Mouse (Mus musculus) gastrocnemius, adult 18-20 months (tissue): Measurements from ENCODE around the gene Dcst1. TPM values are rescaled to one million over a fixed set of nuclear protein-coding genes. Genes with fewer than 3 reads are reported as not detected.

Experiments
- DNase-seq: peaks from one replicate; pipeline ENCODE4 v3.0.0; 2021; ENCODE audit warnings: low spot score
- long read RNA-seq, 2 experiments: library from polyadenylated mRNA; stranded (forward); transcript quantifications; one replicate each; pipeline ENCODE4 v2.0.0; 2021
- total RNA-seq, 2 experiments: library from RNA; stranded (reverse); gene quantifications; 2 replicates each; pipeline ENCODE4 v1.2.3; 2021

Dcst1 gene
- not detected for total RNA-seq
- long read RNA-seq, experiment 1 = 0 reads
- long read RNA-seq, experiment 2 = 0 reads

GRCm38 (mm10) chr3:89365153-89365485 lies at the start of gene Dcst1:
Gene Dcst1 (minus strand): TSS chr3:89365253.
- no peak for DNase-seq

DNA sequence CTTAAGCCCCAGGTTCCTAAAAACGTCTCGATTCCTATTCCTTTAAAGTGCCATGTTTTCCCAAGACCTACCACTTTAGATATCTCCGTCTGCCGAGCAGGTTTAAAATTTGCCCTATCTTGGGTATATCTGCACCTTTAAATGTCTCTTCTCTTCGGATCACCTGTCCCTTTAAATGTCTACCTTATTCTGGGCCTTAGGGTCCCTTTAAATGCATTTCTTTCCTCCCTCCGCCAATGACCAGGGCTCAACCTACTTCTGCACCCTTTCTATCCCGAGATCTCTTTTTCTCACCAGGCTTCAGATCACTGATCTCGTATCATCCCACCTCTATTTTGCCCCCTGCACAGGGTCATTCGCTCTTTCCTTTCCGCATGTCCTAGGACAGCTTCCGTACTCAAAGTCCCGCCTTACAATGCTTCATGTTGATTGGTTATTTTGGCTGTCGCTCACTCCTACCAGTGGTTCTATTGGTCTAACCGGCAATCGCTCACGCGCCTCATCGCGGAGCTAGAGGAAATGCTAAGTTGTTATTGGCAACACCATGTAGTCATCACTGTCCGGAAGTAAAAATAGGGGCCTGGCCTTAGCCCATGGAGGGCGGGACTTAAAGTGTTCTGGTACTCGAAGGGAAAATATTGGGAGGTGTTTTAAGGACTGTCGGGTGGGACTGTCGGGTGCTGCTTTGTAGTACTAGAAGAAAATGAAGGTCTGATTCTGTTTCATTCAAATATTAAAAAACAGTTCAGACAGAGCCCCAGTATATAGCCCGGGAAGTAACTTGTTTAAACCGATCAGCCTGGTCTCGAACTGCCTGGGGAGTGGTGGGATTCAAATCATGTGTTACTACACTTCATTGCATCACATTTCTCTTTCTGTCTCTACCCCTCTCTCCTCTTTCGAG lies 46.7 kb upstream of the Dcst1 start, which contains the start of gene Flad1:
Flad1 (minus strand) TSS at position 381 of the 904 bp plus-strand sequence.
- peak; percentile 100 for DNase-seq

- DNase-seq = no peak
Measured at GRCm38 (mm10) chr3:89410864-89411263, 45.8 kb upstream of the Dcst1 start.

DNA sequence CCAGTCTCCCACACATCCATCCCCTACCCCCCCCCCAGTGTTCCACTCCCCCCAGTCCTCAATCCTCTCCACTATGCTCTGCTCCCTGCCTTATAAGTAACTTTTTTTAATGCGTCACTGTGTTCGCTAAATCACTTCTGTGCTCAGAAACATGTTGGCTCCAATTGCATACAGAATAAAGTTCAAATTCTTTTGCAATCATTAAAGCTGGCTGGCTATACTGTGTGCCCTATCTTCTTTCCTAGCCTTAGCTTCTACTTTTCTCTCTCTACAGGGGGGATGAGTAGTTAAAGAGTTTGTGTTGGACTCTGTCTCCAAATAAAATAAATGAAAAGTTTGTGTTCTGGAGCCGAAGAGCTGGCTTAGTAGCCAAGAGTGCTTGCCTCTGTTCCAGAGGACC lies 44.6 kb upstream of the Dcst1 start:
- DNase-seq = no peak

- no peak for DNase-seq
Measured at GRCm38 (mm10) chr3:89408448-89408847, 43.4 kb upstream of the Dcst1 start.

GRCm38 (mm10) chr3:89406887-89407286 lies 41.8 kb upstream of the Dcst1 start:
- DNase-seq = peak; percentile 44

GRCm38 (mm10) chr3:89402693-89403092 lies 37.6 kb upstream of the Dcst1 start, which contains the start of gene Lenep:
Gene Lenep (minus strand): TSS chr3:89402793.
- no peak for DNase-seq

GRCm38 (mm10) chr3:89401329-89401728 lies 36.3 kb upstream of the Dcst1 start:
- no peak for DNase-seq

DNA sequence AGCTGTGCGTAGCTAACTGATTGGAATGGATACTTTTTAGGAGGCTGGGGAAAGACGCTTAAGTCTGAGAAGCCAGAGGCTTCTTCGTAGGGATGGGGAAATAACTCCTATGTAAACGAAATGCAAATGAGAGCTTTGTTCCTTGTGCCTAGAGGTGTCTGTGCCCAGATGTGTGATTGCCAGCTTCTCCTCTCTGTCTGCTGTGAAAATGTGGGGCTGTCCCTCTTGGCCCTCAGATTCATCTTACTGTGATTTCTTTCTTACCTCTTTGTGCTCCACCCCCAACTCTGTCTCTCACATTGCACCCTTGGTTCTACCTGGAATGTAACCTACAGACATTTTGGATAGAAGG lies 31.6 kb upstream of the Dcst1 start:
- DNase-seq = no peak

GRCm38 (mm10) chr3:89395806-89396653 lies 31.0 kb upstream of the Dcst1 start:
- peak; percentile 78 for DNase-seq

GRCm38 (mm10) chr3:89395419-89395805 lies 30.4 kb upstream of the Dcst1 start:
- no peak for DNase-seq

GRCm38 (mm10) chr3:89394894-89395256 lies 29.8 kb upstream of the Dcst1 start:
- peak; percentile 88 for DNase-seq

DNA sequence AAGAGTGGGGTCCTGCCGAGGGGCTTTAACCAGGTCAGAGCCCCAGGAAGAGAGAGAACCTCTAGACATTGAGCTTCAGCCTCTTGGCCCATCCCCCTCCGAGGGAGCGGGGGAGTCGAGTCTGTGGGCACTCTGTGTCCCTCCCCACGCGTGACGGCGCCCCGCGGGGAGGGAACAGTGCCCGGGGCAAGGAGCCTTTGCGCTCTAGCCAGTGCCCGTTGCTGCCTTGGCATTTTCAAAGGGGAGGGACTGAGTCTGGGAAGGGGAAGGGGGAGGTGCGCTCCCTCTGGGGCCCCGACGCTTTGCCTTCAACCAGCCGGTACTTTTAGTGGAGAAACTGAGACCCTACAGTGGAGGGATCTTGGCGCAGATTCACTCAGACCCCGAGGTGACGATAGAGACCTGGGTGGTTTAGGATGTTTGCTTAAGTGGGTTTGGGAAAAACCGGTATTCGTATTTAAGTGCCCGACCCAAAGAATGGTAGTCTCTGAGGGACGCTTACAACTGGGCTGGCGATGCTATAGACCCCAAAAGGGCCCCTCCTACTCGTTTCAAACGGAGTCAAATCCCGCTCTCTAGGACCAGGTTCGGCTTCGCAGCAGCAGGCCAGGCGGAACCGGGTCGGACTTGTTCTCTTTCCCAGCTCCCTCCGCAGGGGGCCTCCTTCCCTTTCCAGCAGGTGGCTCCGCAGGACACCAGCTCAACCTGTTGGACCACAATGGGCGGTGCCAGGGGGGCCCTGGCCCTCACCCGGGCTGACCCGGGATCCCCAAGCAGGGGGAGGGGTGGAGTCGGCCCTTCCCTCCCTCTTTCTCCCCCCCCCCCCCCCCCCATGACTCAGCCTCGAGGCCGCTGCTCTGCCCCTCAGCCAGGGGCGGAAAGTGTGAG lies 29.2 kb upstream of the Dcst1 start, which contains the start of gene Zbtb7b:
Zbtb7b (minus strand) TSS at position 771 of the 888 bp plus-strand sequence.
- peak; percentile 83 for DNase-seq

- DNase-seq = peak; percentile 100
Measured at GRCm38 (mm10) chr3:89393605-89394004, 28.6 kb upstream of the Dcst1 start.

DNA sequence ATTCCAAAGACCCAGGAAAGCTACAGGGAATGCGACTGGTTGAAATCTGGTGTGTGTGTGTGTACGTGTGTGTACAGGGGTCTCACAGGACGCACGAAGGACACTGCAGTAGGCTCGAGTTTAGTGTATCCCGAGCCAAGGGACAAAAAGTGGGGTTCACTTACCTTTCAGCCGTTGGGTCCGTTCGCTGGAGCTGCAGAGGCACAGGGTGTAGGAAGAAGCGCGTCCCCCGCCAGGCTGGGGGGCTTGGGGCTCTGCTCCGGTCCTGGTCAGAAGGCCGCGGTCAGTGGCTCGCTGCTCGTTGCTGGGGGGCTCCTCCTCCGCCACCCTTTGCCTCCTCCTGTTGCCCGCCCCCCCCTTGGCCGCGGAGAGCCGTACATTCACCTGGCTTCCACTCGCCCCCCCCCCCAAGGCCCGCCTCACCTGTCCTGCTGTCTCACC lies 27.8 kb upstream of the Dcst1 start:
- no peak for DNase-seq

DNA sequence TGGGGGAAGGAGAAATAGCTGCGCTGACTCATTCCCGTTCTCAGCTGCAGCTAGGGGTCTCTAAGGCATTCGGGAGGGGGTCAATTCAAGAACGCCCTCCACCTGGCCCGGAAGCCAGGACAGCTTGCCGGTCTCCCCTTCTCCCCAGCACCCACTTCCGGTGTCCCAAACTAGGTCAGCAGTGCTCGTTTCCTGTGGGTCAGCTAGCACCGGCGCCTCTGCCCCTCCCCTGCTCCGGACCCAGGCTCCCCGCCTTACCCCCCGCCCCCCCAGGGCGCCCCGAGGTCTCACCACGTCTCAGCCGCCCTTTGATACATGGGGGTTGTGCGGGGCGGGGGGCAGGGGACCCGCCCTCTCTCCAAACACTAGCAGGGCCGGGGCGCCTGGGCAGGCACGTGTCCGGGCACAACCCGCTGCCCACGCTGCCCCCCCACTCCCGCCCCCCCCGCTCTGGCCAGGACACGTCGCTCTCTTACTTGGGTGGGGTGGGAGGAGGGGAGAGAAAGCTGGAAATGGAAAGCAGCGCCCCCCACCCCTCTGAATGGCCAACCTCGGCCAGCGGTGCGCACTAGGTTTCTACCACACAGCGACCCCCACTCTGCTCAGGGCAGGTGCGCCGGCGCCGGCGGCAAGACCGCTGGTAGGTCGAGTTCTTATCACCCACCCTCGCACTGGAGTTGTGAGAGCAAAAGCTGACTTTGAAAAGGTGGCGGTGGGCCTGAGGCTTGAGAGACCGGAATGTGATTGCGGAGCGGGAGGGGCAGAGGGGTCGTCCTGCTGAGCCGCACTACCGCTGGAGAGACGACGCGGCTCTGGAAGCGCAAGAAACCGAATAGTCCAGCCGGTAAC lies 26.8 kb upstream of the Dcst1 start:
- DNase-seq = peak; percentile 81

DNA sequence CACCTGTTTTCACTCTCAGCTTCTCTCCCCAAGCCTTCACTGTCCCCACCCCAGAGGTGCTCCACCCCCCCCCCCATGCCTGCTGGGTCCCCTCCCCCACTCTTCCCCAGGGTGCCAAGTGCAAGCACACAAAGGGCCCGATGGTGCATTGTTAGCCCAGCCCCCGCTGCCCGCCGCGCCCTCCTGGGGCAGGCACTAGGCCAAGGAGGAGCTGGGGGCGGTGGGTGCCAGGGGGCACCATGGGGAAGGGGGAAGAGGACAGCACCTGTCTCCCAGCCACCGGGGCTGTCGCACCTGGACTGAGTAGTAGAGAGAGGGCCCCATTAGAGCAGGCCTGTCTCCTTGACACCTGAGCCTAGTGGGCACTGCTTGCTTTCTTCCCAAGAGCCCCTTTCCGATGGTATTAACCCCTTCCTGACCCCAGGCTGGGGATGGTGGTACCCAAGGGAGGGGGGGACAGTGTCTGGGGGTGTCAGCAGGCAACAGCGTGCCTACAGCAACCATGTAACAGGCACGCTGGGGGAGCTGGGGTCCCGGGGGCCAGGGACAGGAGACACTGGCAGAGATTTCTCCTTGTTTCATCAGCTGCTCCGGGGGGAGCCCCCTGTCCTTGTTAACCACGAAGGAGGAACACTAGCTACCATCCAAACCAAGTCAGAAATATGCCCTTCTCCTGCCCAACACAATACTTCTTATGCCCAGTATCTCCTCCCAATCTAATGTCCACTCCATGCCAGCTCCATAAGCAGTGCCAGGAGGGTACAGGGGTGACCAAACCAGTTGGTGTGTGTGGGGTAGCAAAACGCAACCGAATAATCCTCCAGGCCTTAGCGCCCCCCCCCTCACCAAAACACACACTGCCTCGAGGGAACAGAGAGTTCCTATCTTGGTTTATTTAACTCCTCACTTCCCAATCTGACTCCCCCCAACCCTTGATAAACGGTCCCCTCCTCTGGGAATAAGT lies 25.9 kb upstream of the Dcst1 start:
- DNase-seq = no peak

GRCm38 (mm10) chr3:89390111-89390515 lies 25.1 kb upstream of the Dcst1 start:
- DNase-seq = peak; percentile 66
